Mouse (Mus musculus) liver (tissue): Measurements from ENCODE around the gene Rdh12.
A peak's percentile ranks its signal among the peaks of the same experiment; 100 is the strongest.
"Not testable (repeated sequence)": the region's sequence is repeated elsewhere in the genome, so short reads cannot be mapped to it uniquely, and the experiment has no call there.

ENCODE experiments used
- DNase-seq: peaks from one replicate; pipeline ENCODE4 v3.0.0-alpha.2; 2020; ENCODE audit warnings: mixed read lengths

The Rdh12 gene

GRCm38 (mm10) chr12:79208703-79209464, at the start of gene Rdh12:
Gene Rdh12 (plus strand): TSS chr12:79208914.
- DNase-seq: no peak

DNA sequence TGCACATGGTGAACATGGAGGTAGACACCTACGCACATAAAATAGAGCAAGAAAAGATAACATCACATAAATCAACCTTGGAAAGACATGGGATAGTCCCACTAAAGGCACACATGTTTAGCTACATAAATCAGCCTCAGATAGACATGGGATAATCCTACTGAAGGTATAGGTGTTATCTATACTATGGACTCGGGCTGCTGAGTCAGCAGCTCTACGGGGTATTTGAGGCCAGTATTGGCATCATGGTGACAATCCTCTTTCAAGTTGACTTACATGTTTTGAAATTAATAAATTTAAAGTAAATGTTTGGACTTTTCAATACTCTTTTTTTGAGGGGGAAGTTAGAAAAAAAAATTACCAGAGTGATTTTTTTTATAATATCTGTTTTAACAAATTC, 45.8 kb upstream of the Rdh12 start:
- DNase-seq: no peak

- DNase-seq: no peak
These were observed 39.5 kb upstream of the Rdh12 start for GRCm38 (mm10) chr12:79169173-79169572.

GRCm38 (mm10) chr12:79170421-79170820, 38.3 kb upstream of the Rdh12 start:
- no peak for DNase-seq

GRCm38 (mm10) chr12:79171269-79171995, 37.3 kb upstream of the Rdh12 start:
- DNase-seq: no peak

- DNase-seq: peak; percentile 91
These were observed 36.4 kb upstream of the Rdh12 start, which contains the start of gene Vti1b for GRCm38 (mm10) chr12:79172019-79172941. Gene Vti1b (minus strand): TSS chr12:79172667.

DNA sequence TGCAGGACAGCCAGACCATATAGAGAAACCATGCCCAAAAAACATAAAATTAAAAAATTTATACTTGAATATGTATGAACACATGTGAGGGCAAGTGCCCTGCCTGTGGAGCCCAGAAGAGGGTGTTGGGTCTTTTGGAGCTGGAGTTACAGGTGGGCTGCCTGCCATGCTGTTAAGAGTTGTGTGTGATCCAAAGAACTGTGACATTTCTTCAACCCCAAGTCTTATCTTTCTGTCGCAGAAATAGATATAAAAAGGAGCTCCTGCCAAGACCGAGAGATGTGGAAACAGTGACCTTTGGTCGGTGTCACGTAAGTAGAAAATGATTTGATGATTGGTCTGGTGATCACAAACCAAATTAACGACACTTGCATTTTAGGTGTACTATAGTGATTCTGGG, 35.0 kb upstream of the Rdh12 start:
- peak; percentile 35 for DNase-seq

DNA sequence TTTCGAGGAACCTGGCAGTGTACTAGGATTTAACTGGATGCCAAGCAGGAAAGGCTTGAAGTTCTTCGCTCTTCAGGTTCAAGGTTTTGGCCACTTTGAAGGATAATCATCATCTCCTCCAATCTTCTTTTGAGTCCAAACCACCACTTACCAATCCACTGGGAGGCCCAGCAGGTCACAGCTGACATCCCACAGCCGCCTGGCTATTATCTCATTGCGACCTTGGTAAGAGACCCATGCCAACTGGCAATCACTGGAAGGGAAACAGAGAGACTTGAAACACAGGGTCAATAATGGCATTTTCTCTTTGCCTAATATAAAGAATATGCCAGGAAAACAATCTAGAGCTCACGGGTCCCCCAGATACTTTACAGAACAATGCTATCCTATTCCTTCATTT, 32.7 kb upstream of the Rdh12 start:
- no peak for DNase-seq

GRCm38 (mm10) chr12:79185160-79185559, 23.6 kb upstream of the Rdh12 start:
- DNase-seq: not testable (repeated sequence)

DNA sequence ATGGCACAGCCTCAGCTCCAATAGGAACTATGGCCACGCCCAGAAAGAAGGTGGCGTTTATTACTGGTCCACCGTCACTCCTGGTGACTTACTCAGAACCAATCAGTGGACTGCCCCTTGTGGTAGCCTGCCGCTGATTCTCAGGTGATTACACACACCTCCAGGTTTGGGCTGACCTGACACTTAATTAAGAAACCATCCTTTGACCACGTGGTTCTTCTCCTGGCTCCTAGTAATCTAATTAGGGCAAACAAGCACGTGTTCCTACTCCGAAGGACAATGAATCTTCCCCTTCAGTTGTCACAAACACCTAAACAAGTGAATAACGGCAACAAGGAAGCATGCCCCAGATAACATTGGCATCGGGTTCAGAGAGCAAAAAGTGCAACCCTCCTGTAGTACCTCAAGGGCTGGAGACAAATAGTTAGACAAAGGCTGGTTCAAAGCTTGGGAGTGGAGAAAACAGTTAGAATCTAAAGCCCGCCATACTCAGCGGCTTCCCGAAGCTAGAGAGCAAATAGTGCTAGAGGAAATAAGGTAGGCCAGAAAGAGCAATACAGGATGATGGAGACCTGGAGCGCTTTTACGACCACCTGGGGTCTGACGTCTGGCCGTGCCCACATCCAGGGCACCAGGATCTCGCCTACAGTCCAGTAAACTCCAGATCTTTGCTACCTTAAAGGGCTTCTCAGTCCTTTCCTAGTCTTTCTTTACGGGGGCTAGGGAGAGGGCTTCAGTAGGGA, 17.6 kb upstream of the Rdh12 start:
- peak; percentile 90 for DNase-seq

DNA sequence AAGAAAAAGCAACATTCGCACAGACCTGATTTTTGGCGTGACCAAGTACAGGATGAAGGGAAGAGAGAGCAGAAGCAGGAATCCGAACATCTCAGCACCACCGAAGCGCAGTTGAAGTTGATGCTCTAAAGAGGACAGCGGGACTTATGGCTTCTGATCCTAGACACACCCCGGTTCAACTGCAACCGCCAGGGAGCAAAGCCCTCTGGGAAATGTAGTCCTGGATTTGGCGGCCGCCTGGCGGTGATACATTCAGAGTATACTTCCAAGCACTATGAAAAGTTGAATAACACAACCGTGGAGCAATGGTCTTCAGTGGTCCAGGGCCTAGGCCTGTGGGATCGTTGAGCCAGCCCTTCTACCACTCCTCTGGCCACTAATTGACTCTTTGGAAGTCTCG, 17.0 kb upstream of the Rdh12 start:
- peak; percentile 84 for DNase-seq

GRCm38 (mm10) chr12:79192193-79192592, 16.5 kb upstream of the Rdh12 start, which contains the start of gene Rdh11:
Gene Rdh11 (minus strand): TSS chr12:79192293.
- DNase-seq: no peak

DNA sequence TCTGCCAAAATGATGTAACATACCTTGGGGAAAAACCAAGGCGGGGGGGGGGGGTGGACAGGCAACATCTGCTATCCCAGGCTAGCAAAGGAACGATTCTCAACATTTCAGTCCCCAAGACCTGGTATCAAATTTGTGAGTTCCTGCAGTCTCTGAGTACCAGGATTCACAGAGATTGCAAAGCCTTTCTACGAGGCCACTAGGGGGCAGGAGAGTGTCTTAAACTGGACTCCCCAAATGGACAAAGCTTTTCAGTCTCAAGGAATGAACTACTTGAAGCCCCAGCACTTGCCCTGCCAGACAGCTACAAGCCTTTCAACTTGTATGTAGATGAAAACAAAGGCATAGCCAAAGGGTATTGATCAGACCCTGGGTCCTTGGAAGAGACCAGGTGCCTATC, 15.3 kb upstream of the Rdh12 start:
- peak; percentile 74 for DNase-seq

DNA sequence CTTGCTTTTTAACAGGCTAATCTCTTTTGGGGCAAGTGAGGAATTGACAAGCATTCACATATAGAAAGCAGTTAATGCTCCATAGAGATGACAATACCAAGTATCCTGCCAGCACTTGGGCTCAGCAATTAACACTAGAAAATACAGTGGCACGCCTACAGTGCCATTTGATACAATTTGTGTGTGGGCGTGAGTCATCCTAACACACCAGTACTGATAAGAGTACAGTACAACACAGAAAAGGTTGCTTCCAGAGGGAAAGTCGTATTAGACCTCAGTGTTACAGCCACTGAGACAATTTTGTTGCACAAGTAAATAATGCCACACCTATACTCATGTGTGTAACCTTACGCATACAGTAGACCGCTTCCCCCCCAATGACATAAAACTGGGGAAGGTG, 11.6 kb upstream of the Rdh12 start:
- no peak for DNase-seq

DNA sequence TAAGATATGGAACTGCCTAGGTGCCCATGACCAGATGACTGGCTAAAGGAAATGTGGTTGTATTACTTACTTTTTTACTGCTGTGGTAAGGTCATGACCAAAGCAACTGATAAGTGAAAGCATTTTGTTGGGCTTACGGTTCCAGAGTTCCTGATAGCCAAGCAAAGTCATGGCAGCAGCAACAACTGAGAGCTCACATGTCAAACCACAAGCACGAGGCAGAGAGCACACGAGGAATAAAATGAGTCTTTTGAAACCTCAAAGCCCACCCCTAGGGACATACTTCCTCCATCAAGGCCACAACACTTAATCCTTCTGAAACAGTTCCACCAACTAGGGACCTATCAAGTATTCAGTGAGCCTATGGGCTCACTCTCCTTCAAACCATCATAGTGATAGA, 6.8 kb upstream of the Rdh12 start:
- no peak for DNase-seq

GRCm38 (mm10) chr12:79211447-79211846, 2.7 kb downstream of the Rdh12 start:
- no peak for DNase-seq

GRCm38 (mm10) chr12:79217511-79217910, 8.8 kb downstream of the Rdh12 start:
- DNase-seq: no peak

- DNase-seq: no peak
These were observed 26.9 kb downstream of the Rdh12 start for GRCm38 (mm10) chr12:79235485-79236080.

DNA sequence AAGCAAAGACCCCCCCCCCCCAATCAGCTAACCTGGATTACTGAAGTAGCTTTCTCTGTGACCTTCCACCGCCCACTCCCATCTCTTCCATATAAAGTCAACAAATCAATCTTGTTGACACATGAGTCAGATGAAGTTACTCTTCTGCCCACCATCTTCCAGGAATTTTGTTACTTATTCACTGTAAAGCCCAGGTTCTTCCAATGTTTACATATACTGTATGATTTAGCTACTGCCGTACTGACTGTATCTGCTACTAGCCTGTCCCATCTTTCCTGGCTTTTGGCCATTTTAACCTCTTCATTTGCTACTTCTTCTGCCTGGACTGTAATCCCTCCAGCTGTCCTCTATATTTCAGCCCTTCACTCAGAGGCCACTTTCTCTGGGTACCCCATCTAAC, 33.3 kb downstream of the Rdh12 start:
- no peak for DNase-seq

DNA sequence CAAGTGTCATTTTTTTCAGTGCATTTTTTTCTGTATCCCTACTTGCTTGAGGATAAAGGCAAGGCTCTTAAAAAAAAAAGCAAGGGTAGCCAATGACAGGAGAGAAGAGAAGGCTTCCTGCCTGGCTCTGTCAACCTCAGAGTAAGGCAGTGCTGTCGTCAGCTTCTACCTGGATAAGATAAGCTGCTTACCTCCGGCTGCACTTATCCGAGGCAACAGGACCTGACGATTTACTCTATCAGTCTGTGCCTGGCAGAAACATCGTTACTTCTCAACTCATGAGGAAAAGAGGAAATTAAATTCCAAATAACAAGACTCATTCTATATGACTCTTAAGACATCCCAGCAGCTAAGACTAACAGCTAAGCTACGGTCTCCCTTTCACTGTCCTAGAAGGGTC, 34.2 kb downstream of the Rdh12 start:
- no peak for DNase-seq

GRCm38 (mm10) chr12:79248110-79248509, 39.4 kb downstream of the Rdh12 start:
- DNase-seq: no peak
